Mouse (Mus musculus): ENCODE measurements around the gene Shank2. TPM values are rescaled to one million over a fixed set of nuclear protein-coding genes. Genes with fewer than 3 reads are reported as not detected.

Shank2 gene
- polyA plus RNA-seq, 1 experiment from 2014 or later, result 16.1 TPM

DNA sequence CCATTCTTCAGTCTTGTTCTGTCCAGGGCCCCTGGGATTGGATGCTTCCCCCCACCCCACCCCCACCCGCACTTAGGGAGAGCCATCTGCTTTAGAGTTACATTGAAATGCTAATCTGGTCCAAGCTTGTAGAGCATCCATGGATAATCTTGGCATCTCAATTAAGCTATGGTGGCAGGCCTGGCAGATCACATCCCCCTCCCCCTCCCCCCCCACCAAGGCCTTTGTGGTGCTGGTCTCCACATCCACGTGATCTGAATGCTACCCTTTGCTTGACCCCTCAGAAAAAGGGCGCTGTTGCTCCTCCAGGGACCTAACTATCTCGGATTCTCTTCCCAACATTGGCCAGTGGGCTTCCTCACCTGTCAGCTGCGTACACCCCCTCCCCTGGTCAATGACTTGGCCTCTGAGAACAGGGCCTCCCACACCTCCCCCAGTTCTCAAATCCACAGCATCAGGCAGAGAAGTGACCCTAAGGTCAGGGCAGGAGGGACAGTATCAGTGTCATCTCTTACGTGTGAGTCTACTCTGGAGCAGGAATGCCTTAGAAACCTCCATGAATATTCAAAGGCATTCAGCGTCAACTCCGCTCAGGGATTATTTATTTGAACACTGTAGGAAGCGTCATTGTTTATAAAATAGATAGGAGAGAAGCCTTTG lies 104.8 kb downstream of the Shank2 start:
- ATAC-seq (ENCODE audit: low read depth), result peak; percentile 53; the same call in 1 of the 2 replicates
- Histone ChIP-seq H3K27me3 (ENCODE audit: control insufficient read depth, insufficient read depth, low read length) (no peaks in the 10 kb centered on the region), H3K27ac (ENCODE audit: low read depth, low read length) (no peak overlapping the region), H3K36me3 (ENCODE audit: control insufficient read depth, insufficient read depth, low read length) (no peaks in the 10 kb centered on the region), H3K9me3 (ENCODE audit: control insufficient read depth, low read length) (no peaks in the 10 kb centered on the region), H3K4me2 (ENCODE audit: low read depth, low read length) (no peak overlapping the region), H3K4me3 (ENCODE audit: low read depth, low read length) (no peak overlapping the region), H3K4me1 (ENCODE audit: control insufficient read depth, insufficient read depth, low read length) (no peaks in the 10 kb centered on the region; the same call in 1 of the 2 replicates), H3K9ac (replicated peaks; ENCODE audit: low read depth, low read length) (no peak overlapping the region)
- WGBS, result 14% methylated on average over 9 of the region's 9 CpGs

DNA sequence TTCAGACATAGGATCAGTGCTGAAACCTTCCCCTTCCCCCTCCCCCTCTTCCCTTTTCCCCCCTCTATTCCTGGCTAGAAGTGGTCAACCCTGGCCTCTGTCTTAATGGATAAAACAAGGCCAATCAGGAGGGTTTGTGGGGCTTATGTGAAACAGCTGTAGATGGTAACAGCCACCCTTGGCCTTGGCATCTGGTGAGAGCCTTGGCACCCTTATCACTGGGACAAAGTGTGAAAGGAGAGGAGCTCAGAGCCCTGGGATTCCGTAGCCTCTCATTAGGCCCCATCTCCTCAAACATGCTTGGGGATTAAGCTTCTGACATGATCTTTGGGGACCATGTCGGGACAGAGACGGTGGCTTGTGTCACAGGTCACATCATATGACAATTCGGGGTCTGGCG lies 106.4 kb downstream of the Shank2 start:
- Histone ChIP-seq H3K4me2 (ENCODE audit: low read depth, low read length) (no peak overlapping the region), H3K4me1 (ENCODE audit: control insufficient read depth, insufficient read depth, low read length) (no peaks in the 10 kb centered on the region; the same call in 1 of the 2 replicates), H3K27me3 (ENCODE audit: control insufficient read depth, insufficient read depth, low read length) (no peaks in the 10 kb centered on the region), H3K4me3 (ENCODE audit: low read depth, low read length) (no peak overlapping the region), H3K9me3 (ENCODE audit: control insufficient read depth, low read length) (no peaks in the 10 kb centered on the region), H3K36me3 (ENCODE audit: control insufficient read depth, insufficient read depth, low read length) (no peaks in the 10 kb centered on the region), H3K27ac (ENCODE audit: low read depth, low read length) (no peak overlapping the region), H3K9ac (replicated peaks; ENCODE audit: low read depth, low read length) (no peak overlapping the region)
- 95% methylated on average over 5 of the region's 5 CpGs for WGBS
- ATAC-seq (ENCODE audit: low read depth), result no peak

DNA sequence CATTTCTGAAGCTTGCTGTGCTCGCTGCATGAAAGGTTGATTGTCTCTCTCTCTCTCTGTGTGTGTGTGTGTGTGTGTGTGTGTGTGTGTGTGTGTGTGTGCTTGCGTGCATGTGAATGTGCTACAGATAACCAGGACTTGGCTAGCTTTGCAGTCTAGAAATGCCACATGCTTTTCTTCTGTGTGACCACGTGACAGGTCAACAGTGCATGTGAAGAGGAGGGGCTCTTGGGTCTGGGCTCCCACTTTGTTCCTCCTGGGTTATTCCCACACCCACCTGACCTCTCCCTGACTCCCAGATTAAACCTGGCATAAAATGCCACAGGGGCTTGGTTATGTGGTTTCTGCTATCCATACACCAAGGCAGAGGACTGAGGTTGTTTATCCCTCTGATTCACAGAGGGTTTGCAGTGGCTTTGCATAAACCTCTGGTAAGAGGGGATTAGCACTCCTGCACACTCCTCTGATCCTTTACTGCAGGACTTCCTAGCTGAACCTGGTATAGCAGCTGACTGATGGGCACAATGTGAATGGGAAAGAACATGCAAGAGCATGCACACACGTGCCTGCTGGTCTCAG lies 109.4 kb downstream of the Shank2 start:
- 48% methylated on average over 4 of the region's 4 CpGs for WGBS

DNA sequence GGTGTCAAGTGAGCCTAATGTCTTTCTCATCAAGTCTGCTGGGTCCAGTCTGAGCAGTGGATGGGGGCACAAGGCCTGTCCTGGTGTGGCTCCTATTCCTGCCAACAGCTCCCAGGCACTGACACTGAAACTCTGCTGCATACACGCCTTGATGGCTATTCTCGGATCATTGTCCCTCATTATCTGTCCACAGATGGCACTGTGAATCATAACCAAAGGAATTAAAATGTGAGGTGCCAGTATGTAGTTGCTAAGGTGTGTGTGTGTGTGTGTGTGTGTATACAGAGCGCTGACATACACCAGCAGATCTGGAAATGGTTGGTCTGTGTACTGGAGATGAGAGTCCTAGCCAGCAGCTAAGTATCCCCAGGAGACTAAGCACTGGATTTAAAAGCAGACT lies 110.3 kb downstream of the Shank2 start:
- H3K9me3 ChIP-seq (ENCODE audit: control insufficient read depth, low read length), result no peaks in the 10 kb centered on the region

More for the DNA sequence above, 109.4 kb downstream of the Shank2 start:
- H3K9ac ChIP-seq (replicated peaks; ENCODE audit: low read depth, low read length), result no peak overlapping the region
- H3K4me1 ChIP-seq (ENCODE audit: control insufficient read depth, insufficient read depth, low read length), result no peaks in the 10 kb centered on the region; the same call in 1 of the 2 replicates
- no peaks in the 10 kb centered on the region for H3K9me3 ChIP-seq (ENCODE audit: control insufficient read depth, low read length)
- H3K27ac ChIP-seq (ENCODE audit: low read depth, low read length), result no peak overlapping the region
- no peak overlapping the region for H3K4me3 ChIP-seq (ENCODE audit: low read depth, low read length)
- ATAC-seq (ENCODE audit: low read depth), result no peak
- H3K36me3 ChIP-seq (ENCODE audit: control insufficient read depth, insufficient read depth, low read length), result no peaks in the 10 kb centered on the region
- H3K27me3 ChIP-seq (ENCODE audit: control insufficient read depth, insufficient read depth, low read length), result no peaks in the 10 kb centered on the region
- H3K4me2 ChIP-seq (ENCODE audit: low read depth, low read length), result no peak overlapping the region

DNA sequence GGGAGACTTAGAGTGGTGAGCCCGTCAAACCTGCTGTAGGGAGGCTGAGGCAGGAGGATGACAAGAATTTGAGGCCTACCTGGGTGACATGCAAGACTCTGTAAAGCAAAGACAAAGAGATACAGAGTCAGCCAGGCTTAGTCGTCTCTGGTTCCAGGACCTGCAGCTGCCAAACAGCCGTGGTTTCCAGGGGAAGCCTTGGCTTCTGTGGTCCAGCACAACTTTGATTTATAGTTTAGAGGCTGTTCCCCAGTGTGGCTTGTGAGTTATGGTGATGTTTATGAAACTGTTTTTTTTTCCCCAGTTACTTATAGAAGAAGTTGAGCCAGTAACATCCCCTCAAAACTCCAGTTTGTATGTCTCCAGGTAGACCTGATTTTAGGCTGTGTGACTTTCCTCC lies 112.5 kb downstream of the Shank2 start:
- H3K4me2 ChIP-seq (ENCODE audit: low read depth, low read length), result no peak overlapping the region
- no peaks in the 10 kb centered on the region for H3K4me1 ChIP-seq (ENCODE audit: control insufficient read depth, insufficient read depth, low read length)
- no peaks in the 10 kb centered on the region for H3K9me3 ChIP-seq (ENCODE audit: control insufficient read depth, low read length)
- 62% methylated on average over 3 of the region's 3 CpGs for WGBS
- H3K27me3 ChIP-seq (ENCODE audit: control insufficient read depth, insufficient read depth, low read length), result no peaks in the 10 kb centered on the region
- no peak overlapping the region for H3K27ac ChIP-seq (ENCODE audit: low read depth, low read length)
- no peaks in the 10 kb centered on the region for H3K36me3 ChIP-seq (ENCODE audit: control insufficient read depth, insufficient read depth, low read length)
- no peak for ATAC-seq (ENCODE audit: low read depth)
- no peak overlapping the region for H3K4me3 ChIP-seq (ENCODE audit: low read depth, low read length)
- H3K9ac ChIP-seq (replicated peaks; ENCODE audit: low read depth, low read length), result no peak overlapping the region

More for the DNA sequence above, 110.3 kb downstream of the Shank2 start:
- H3K27ac ChIP-seq (ENCODE audit: low read depth, low read length), result no peak overlapping the region
- ATAC-seq (ENCODE audit: low read depth), result no peak
- no peaks in the 10 kb centered on the region for H3K36me3 ChIP-seq (ENCODE audit: control insufficient read depth, insufficient read depth, low read length)
- 68% methylated on average over 3 of the region's 3 CpGs for WGBS
- no peaks in the 10 kb centered on the region; the same call in 1 of the 2 replicates for H3K4me1 ChIP-seq (ENCODE audit: control insufficient read depth, insufficient read depth, low read length)
- H3K27me3 ChIP-seq (ENCODE audit: control insufficient read depth, insufficient read depth, low read length), result no peaks in the 10 kb centered on the region
- no peak overlapping the region for H3K4me3 ChIP-seq (ENCODE audit: low read depth, low read length)
- H3K4me2 ChIP-seq (ENCODE audit: low read depth, low read length), result no peak overlapping the region
- no peak overlapping the region for H3K9ac ChIP-seq (replicated peaks; ENCODE audit: low read depth, low read length)

DNA sequence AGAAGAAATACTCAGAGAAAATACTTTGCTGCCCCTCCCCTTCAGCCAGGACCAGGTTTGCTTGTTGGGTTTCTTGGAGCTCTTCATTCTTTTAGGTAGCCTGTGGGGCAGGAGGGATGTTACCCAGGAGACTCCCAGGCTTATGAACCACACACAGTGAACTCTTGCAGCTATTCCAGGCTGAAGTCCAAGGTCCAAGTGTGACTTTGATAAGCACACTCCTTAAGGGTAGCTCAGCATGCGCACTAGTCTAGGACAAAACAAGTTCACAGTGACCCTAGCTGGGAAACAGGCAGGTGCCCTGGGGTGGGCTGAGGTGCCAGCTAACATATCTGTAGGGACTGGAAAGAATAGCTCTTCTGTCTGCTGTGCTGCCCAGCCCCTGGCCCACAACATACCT lies 117.8 kb downstream of the Shank2 start:
- no peak for ATAC-seq (ENCODE audit: low read depth)
- Histone ChIP-seq H3K36me3 (ENCODE audit: control insufficient read depth, insufficient read depth, low read length) (no peaks in the 10 kb centered on the region), H3K4me1 (ENCODE audit: control insufficient read depth, insufficient read depth, low read length) (no peaks in the 10 kb centered on the region), H3K27me3 (ENCODE audit: control insufficient read depth, insufficient read depth, low read length) (no peaks in the 10 kb centered on the region), H3K27ac (ENCODE audit: low read depth, low read length) (no peak overlapping the region), H3K4me3 (ENCODE audit: low read depth, low read length) (no peak overlapping the region), H3K9me3 (ENCODE audit: control insufficient read depth, low read length) (no peaks in the 10 kb centered on the region), H3K9ac (replicated peaks; ENCODE audit: low read depth, low read length) (no peak overlapping the region), H3K4me2 (ENCODE audit: low read depth, low read length) (no peak overlapping the region)
- 82% methylated on average over 1 of the region's 1 CpGs for WGBS

DNA sequence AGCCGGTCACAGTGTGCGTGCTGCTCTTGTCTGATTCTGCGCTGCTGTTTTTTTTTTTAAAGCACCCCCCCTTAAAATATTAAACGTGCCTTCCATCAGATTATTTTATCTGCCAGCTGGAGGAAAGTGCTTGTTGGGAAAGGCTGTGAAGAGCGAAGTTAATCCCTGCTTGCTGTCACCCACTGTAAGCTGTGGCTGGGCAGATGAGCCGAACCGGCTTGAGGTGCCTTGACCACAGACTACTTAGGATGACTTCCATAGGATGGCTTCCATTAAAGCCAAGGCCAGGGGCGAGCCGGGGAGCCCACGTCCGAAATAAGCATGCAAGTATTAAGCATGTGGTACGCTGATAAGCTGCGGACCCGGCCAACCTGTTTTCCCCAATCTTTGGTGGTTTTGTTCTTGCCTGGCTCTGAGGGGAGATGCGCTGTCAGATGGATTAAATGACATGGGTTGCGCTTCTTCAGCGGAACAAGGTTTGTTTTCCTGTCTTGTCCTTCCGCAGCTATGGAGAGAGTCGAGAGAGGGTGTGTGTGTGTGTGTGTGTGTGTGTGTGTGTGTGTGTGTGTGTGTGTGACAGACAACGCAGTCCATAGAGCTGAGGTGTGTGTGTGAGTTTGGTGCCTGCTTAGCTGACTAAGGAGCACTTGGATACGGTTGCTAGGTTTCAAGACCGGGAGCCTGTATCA lies 131.1 kb downstream of the Shank2 start:
- H3K4me1 ChIP-seq (ENCODE audit: control insufficient read depth, insufficient read depth, low read length), result peaks cover 3% of the 10 kb centered on the region; the same call in 1 of the 2 replicates
- no peak overlapping the region; the same call in 1 of the 2 replicates for H3K4me2 ChIP-seq (ENCODE audit: low read depth, low read length)
- H3K9me3 ChIP-seq (ENCODE audit: control insufficient read depth, low read length), result no peaks in the 10 kb centered on the region
- H3K4me3 ChIP-seq (ENCODE audit: low read depth, low read length), result no peak overlapping the region
- H3K36me3 ChIP-seq (ENCODE audit: control insufficient read depth, insufficient read depth, low read length), result no peaks in the 10 kb centered on the region
- no peak overlapping the region for H3K9ac ChIP-seq (replicated peaks; ENCODE audit: low read depth, low read length)
- 73% methylated on average over 22 of the region's 22 CpGs for WGBS
- H3K27ac ChIP-seq (ENCODE audit: low read depth, low read length), result peak overlapping the region; percentile 4
- H3K27me3 ChIP-seq (ENCODE audit: control insufficient read depth, insufficient read depth, low read length), result no peaks in the 10 kb centered on the region
- ATAC-seq (ENCODE audit: low read depth), result peak; percentile 81

DNA sequence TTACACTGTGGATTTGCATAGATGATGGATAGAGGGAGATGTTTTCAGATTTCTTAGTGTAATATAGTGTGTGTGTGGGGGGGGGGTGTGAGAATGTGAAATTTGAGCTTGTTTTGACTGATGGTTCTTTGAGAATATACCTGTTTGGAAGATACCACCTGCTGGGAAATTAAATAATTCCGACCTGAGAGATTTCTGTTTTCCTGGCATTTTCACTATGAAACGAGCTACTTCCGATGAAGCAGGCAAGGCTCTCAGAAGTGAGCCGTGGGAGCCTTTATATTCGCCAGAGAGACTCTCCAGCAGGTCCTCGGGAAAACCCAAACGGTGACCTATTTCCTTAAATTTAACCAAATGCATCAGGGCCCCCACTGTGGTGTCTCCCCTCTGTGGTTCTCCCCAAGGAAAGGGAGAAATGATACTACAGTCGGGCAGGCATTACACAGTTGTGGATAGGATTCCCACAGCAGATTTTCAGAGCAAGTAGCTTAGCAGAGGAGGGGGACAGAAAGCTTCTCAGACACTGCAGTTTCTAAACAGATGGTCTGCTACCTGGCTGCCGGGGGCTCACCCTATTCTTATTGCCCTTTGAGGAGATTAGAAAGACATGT lies 131.8 kb downstream of the Shank2 start:
- Histone ChIP-seq H3K4me1 (ENCODE audit: control insufficient read depth, insufficient read depth, low read length) (peaks cover 3% of the 10 kb centered on the region; the same call in 1 of the 2 replicates), H3K9me3 (ENCODE audit: control insufficient read depth, low read length) (no peaks in the 10 kb centered on the region), H3K27ac (ENCODE audit: low read depth, low read length) (peak overlapping the region; percentile 80), H3K9ac (replicated peaks; ENCODE audit: low read depth, low read length) (no peak overlapping the region), H3K4me2 (ENCODE audit: low read depth, low read length) (peak overlapping the region; percentile 24; the same call in 1 of the 2 replicates), H3K36me3 (ENCODE audit: control insufficient read depth, insufficient read depth, low read length) (no peaks in the 10 kb centered on the region), H3K4me3 (ENCODE audit: low read depth, low read length) (no peak overlapping the region), H3K27me3 (ENCODE audit: control insufficient read depth, insufficient read depth, low read length) (no peaks in the 10 kb centered on the region)
- 52% methylated on average over 9 of the region's 9 CpGs for WGBS
- no peak for ATAC-seq (ENCODE audit: low read depth)
